Mouse (Mus musculus) ES-E14 (cell line): Measurements from ENCODE around the gene Baiap2. TPM values are rescaled to one million over a fixed set of nuclear protein-coding genes. Genes with fewer than 3 reads are reported as not detected.

Source experiments
- DNase-seq: peaks from one replicate; pipeline ENCODE4 v3.0.0-alpha.2; 2013; ENCODE audit warnings: low read depth, low spot score
- H3K27ac ChIP-seq: 2 replicates; pipeline ENCODE4 v1.5.1; 2012; ENCODE audit warnings: low read depth, mild to moderate bottlenecking, low read length, moderate library complexity, mixed read lengths; ENCODE audit not compliant: poor library complexity, insufficient read depth, severe bottlenecking
- H3K36me3 ChIP-seq: 2 replicates; pipeline ENCODE4 v1.6.1; 2012; ENCODE audit warnings: mild to moderate bottlenecking, low read length, moderate library complexity, mixed read lengths; ENCODE audit not compliant: control insufficient read depth, poor library complexity, insufficient read depth, severe bottlenecking
- H3K4me1 ChIP-seq, 2 experiments: fragments of 150-350 bp in 1 of 2; sonication (generic) in 1 of 2; 2 replicates each; pipeline ENCODE4 v1.6.1; 2012; ENCODE audit warnings: low read length in 2 of 2, mild to moderate bottlenecking in 1 of 2, mixed read lengths in 1 of 2; ENCODE audit not compliant: control insufficient read depth in 2 of 2, insufficient read depth in 2 of 2, poor library complexity in 1 of 2
- H3K4me3 ChIP-seq, 2 experiments: fragments of 150-350 bp in 1 of 2; sonication (generic) in 1 of 2; 2 replicates each; pipeline ENCODE4 v1.5.1; 2012; ENCODE audit warnings: low read length in 2 of 2, low read depth in 1 of 2, mild to moderate bottlenecking in 1 of 2, mixed read lengths in 1 of 2; ENCODE audit not compliant: insufficient read depth in 1 of 2, poor library complexity in 1 of 2, severe bottlenecking in 1 of 2
- H3K9ac ChIP-seq: 2 replicates; pipeline ENCODE4 v1.6.1; 2012; ENCODE audit warnings: low read depth, mild to moderate bottlenecking, low read length, mixed read lengths; ENCODE audit not compliant: poor library complexity, insufficient read depth, severe bottlenecking
- H3K9me3 ChIP-seq: fragments of 150-350 bp; sonication (generic); 2 replicates; pipeline ENCODE4 v1.6.1; 2012; ENCODE audit warnings: low read depth, mild to moderate bottlenecking, low read length; ENCODE audit not compliant: control insufficient read depth, insufficient read depth
- CHD2 ChIP-seq: IDR thresholded peaks from 2 replicates; pipeline ENCODE4 v1.6.1; 2014; ENCODE audit warnings: mild to moderate bottlenecking, low read depth, low read length, inconsistent platforms
- HCFC1 ChIP-seq: IDR thresholded peaks from 2 replicates; pipeline ENCODE4 v1.6.1; 2012; ENCODE audit warnings: low read length, inconsistent platforms, borderline replicate concordance; ENCODE audit not compliant: insufficient read depth
- MAFK ChIP-seq: IDR thresholded peaks from 2 replicates; pipeline ENCODE4 v1.6.1; 2014; ENCODE audit warnings: mild to moderate bottlenecking, low read depth, low read length, inconsistent platforms; ENCODE audit not compliant: insufficient read depth
- ZC3H11A ChIP-seq: IDR thresholded peaks from 2 replicates; pipeline ENCODE4 v1.6.1; 2012; ENCODE audit warnings: low read depth, mild to moderate bottlenecking, inconsistent platforms, low read length, borderline replicate concordance
- ZNF384 ChIP-seq: IDR thresholded peaks from 2 replicates; pipeline ENCODE4 v1.6.1; 2012; ENCODE audit warnings: low read depth, low read length, inconsistent platforms
- in situ Hi-C, 2 experiments: fragments of 600-800 bp; cut with MboI; formaldehyde crosslinking; loops; one replicate each; pipeline ENCODE4 v1.15.1; 2025; ENCODE audit warnings: low sequenced_read_pairs in 2 of 2, inconsistent platforms in 1 of 2; ENCODE audit not compliant: unreplicated experiment in 2 of 2
- total RNA-seq: library from RNA; depleted of rRNA; stranded (reverse); fragments of 300-350 nt; gene quantifications from 2 replicates; pipeline ENCODE4 v1.2.3, GENCODE M21; 2012

The Baiap2 gene
- total RNA-seq, 1 experiment, result 23.3 TPM

GRCm38 (mm10) chr11:120049067-120049466 lies 106.5 kb downstream of the Baiap2 start:
- Histone ChIP-seq H3K36me3 (no peaks in the 10 kb centered on the region), H3K9ac (no peak overlapping the region), H3K4me1 (peaks cover 1 to 13% of the 10 kb centered on the region in 2 experiments; a peak in 2 of 4 replicates), H3K9me3 (no peaks in the 10 kb centered on the region), H3K27ac (no peak overlapping the region), H3K4me3 (no peak overlapping the region)
- DNase-seq, result no peak
- TF ChIP-seq HCFC1 (no peak), CHD2 (no peak), ZC3H11A (no peak), ZNF384 (no peak), MAFK (no peak)
- in situ Hi-C loops, result no loop called here

GRCm38 (mm10) chr11:120051124-120051811 lies 108.7 kb downstream of the Baiap2 start:
- TF ChIP-seq HCFC1 (no peak), MAFK (no peak), CHD2 (no peak), ZC3H11A (no peak), ZNF384 (no peak)
- H3K4me1 ChIP-seq, result peaks cover 1 to 13% of the 10 kb centered on the region in 2 experiments; a peak in 2 of 4 replicates
- H3K4me3 ChIP-seq, result no peak overlapping the region
- no peaks in the 10 kb centered on the region for H3K9me3 ChIP-seq
- in situ Hi-C loops, result no loop called here
- H3K27ac ChIP-seq, result no peak overlapping the region
- DNase-seq, result no peak
- H3K36me3 ChIP-seq, result no peaks in the 10 kb centered on the region
- H3K9ac ChIP-seq, result no peak overlapping the region

GRCm38 (mm10) chr11:120052274-120052673 lies 109.7 kb downstream of the Baiap2 start:
- no peak overlapping the region for H3K27ac ChIP-seq
- H3K36me3 ChIP-seq, result no peaks in the 10 kb centered on the region
- in situ Hi-C loops, result no loop called here
- no peaks in the 10 kb centered on the region for H3K9me3 ChIP-seq
- no peak overlapping the region for H3K9ac ChIP-seq
- peaks cover 1 to 11% of the 10 kb centered on the region in 2 experiments; a peak in 2 of 4 replicates for H3K4me1 ChIP-seq
- H3K4me3 ChIP-seq, result no peak overlapping the region
- no peak for DNase-seq
- no peak for TF ChIP-seq CHD2
- TF ChIP-seq ZC3H11A, result no peak
- TF ChIP-seq HCFC1, result no peak
- TF ChIP-seq ZNF384, result no peak
- no peak for TF ChIP-seq MAFK

- no peaks in the 10 kb centered on the region for H3K36me3 ChIP-seq
- H3K9ac ChIP-seq, result no peak overlapping the region
- no peaks in the 10 kb centered on the region for H3K9me3 ChIP-seq
- H3K27ac ChIP-seq, result no peak overlapping the region
- no peak for DNase-seq
- in situ Hi-C loops, result no loop called here
- H3K4me1 ChIP-seq, result peaks cover 0 to 4% of the 10 kb centered on the region in 2 experiments; a peak in 1 of 4 replicates
- TF ChIP-seq HCFC1, result no peak
- TF ChIP-seq CHD2, result 0 out of 2 replicates have a peak, but pooled peaks have one; percentile 60
- no peak overlapping the region for H3K4me3 ChIP-seq
Measured at GRCm38 (mm10) chr11:120053846-120054245, 111.3 kb downstream of the Baiap2 start.
